Mouse (Mus musculus): ENCODE measurements at regions not wholly inside any gene's neighbourhood (a gene's known extent, or its start where the extent isn't known, plus 50 kb on each side); places are given as distances from the start of the nearest gene placed in this dataset.

DNA sequence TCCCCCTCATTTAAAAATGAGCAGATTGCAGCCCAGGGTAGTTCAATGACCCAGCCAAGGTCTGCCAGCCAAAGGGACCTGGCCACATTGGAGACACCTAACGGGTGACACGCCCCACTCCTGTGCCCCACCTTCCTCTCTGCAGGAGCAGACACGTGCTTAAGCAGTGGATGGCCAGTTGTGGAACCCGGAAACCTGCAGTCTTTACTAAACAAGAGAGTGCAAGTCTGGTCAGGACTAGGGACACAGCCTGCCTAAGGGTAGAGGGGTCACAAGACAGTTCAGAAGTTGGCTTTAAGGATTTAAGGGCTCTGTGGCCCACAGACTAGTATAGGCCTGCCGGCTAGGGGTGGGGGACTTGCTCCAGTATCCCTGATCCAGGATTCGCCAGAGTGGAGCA lies 179.2 kb upstream of the Gm4791 start:
- no peak for DNase-seq

DNA sequence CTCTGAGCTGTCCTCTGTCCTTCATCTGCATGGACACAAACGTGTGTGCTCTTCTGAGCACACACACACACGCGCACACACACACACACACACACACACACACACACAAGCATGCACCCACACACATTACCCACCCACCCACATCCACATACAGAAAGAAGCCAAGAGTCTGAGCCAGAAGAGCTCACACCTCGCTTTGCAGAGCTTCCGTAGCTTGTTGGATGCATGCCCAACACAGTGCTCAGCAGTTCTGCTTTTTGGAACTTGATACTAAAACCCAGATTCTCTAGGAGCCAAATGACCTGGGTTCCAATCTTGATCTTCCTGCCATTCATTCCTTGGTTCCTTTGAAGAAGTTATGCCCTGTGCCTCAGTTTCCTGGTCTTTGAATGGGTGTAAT lies 182.4 kb upstream of the Gm4791 start:
- no peak for DNase-seq

DNA sequence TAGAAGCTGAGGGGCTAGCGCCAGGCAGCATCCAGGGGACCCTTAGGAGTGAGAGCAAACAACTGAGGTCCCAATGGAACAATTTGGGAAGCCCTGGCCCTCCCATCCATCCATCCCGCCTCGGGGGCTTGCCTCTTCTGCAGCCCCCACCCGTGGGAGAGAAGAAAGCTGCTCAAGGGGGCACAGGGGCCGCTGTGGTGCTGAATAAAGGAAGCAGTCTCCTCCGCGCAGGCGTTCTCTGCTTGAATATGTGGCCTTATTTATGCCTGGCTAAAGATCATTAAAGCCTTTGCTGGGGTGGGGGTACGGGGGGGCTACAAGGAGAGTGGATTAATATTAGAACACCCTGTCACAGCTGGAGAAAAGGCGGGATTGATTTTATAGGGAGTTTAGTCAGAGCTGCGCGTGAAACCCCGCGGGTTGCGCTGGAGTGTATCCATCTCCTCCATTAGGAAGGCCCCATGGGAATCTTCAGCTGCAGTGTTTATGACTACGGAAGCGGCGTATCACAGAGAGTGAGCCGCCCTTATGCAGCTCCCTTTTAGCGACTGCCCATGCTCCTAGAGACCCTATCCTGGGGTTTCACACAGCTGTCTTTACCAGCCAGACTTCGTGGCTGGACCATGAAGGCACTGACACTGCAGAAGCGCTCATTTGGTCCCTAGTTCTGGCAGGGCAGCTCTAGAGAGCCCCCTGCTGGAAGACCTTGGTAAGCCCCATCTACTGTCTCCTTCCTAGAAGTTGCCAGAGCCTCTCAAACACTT lies 183.9 kb upstream of the Gm4791 start:
- DNase-seq, result peak; percentile 53 to 68

DNA sequence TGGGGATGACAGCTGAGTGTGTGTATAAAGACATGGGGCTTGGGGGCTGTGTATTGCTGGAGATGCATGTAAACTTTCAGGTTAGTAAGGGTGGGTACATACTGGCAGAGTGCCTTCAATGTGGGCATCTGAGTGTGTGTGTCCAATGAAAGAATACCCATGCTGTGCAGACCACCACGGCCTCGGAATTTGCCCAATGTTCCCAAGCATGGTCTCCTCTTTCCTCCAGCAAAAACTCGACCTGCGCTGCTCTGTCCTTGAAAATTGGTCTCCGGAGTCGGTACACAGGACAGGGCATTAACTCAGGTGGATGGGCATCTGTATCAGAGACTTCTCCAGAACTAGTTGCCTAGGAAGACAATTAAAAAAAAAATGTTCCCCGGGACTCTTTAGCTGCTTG lies 188.3 kb upstream of the Gm4791 start:
- no peak for DNase-seq

DNA sequence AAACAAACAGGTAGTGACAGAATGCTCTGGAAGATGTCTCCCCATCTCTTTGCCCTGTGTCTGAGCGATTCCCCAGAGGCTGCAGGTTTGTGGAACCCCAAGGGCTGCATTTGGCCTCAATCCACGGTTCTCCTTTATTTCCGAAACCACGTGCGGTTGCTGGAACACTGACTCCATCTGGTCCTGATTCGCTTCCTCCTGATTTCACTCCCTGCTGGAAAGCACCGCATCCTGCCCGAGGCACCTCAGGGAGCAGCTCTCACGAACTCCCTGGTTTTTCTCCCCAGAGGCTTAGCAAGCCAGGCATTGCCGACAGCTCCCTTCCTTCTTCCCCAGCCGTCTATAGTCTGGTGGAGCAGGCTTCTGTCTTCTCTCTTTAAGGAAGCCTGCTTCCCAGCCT lies 203.1 kb upstream of the Gm4791 start:
- DNase-seq, result no peak

DNA sequence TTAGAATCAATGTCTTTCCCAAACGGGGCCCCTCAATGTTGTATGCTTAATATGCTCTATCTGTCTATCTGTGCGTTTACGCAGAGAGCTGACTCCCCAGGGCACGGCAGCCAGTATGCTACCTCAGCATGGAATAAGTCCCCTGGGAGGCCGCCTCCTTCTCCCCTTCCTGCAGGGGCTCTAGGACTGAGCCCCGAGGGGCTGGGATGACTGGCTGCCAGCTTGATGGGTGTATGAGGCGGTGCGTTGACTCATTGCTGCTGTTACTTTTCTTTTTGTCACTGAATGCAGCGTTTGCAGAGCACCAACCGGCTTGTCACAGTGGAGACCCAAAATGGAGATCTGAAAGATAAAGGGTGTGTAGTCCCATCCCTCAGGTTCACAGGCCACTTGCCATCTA lies 209.5 kb upstream of the Gm4791 start:
- DNase-seq, result no peak

DNA sequence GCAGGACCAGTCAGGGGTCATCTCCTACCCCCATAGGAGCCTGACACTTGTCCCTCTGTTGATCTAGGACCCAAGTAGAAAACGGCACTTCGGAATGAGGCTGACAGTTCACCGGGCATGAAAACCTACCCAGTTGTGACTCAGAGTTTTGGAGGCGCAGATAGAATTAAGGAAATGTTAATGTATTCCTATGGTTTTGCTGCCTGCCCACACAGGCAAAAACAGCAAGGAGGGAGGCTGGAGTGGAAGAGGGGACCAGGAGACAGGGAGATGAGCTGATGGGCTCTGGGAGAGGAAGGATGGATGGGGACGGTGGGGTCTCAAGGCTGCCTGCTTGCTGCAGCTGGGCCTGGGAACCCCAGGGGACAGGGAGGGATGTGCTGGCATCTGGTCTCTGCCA lies 210.1 kb upstream of the Gm4791 start:
- no peak for DNase-seq

DNA sequence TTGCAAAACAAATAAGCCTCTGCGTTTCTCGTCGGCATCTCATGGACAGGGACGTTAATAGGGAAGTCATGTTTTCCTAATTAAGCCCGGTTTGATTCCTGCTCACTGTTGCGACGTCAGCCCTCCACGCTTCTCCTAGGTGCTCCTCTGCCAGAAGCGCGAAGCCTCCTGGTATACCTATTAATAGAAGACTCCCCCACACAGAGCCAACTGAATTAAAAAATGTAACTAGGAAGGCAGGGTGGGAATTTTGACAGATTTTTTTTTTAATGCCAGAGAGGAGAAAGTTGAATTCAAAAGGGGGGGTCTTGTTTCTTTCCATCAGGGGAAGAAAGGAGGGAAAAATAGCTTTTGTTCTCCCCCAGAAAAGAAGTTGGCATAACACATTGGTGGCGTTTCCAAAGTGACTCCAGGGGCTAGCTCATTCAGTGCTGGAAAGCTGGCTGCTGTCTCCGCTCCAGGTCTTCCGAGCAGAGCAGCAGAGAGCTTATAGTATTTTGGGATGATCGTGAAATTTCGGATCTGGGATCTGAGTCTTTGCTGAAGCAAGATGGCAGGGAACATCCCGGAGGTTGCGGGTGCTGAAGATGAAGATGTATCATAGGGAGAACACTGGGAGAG lies 214.1 kb upstream of the Gm4791 start:
- DNase-seq, result no peak

DNA sequence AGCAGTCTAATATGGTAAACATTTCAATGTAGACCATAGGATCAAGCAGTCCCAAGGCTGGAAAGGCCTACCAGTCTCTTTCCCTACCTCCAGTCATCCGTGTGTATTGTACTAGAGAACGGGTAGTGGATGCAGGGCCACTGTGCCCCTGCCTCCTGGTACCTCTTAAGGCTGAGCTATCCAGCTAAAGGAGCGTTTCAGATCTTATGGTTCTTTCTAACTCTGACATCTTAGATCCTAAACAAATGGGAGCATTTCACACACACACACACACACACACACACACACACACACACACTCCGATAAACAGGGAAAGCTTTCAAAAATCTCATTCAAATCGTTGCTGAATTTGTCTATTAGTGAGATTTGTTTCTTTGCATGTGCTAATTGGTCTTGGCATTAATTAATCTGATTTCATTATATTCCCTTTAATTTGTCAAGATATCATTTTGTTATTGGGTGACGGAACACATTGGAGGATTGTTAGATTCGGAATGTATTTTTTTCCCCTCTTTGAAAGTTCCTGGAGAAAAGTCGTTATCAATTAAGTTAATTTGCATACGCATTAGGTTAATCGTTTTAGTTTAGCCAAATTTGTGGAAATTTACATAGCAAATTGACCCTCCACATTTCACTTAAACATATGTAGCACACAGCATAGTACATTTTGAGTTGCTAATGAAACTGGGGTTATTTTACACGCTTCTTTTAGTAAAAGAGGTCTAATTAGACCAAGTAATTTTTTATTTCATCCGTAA lies 214.8 kb upstream of the Gm4791 start:
- DNase-seq, result no peak

DNA sequence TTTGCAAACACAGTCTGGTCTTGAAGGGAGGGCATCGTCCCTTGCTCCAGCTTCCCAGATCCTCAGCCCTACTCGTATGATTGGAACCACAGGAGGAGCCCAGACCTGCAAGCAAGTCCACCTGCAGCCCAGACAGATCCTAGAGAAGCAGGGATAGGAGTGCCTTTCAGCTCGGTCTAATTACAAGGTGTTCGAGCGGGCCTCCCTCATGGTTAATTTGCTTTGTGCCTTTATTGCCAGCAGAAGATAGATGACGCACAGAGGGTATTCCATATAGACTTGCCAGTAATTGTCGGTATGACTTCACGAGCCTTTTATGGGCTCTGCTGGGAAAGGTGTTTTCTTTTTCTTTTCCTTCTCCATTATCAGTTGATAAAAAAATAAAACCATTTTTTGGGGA lies 216.9 kb upstream of the Gm4791 start:
- no peak for DNase-seq

DNA sequence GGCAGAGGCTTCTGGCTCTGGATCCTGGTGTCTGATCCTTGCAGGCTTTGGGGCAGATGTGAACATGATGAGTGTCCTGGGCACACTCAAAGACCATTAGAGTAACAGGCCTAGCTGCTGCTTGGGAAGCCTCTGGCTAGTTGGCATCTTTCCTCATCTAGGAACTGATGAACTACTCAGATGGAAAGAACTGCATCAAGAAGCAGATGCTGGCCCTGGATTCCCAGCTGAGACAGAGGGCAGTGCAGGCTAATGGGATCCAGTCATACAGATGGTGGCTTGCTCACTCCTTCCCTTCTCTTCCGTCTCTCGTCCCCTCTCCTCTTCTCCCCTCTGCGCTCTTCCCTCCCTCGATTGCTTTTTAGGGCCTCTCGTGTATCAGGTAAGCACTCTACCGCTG lies 219.8 kb upstream of the Gm4791 start:
- no peak for DNase-seq

DNA sequence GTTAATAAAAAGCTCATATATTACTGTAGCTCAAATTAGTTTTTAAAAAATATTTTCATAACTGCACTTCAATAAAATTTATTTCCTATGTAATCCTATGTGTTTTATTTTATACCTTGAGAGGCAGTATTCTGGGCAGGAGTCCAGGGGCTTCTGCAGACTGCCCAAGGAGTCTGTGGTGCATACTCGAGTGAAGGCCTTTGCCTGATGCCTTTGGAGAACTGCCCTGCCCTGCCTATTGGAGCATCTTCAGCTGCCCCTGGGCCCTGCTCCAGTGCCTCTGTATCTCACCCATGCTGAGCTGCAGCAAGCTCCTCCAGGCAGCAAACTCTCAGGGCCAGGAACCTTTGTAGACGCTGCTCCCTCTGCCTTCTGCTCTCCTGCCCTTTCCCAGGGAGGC lies 223.7 kb upstream of the Gm4791 start:
- DNase-seq, result no peak

DNA sequence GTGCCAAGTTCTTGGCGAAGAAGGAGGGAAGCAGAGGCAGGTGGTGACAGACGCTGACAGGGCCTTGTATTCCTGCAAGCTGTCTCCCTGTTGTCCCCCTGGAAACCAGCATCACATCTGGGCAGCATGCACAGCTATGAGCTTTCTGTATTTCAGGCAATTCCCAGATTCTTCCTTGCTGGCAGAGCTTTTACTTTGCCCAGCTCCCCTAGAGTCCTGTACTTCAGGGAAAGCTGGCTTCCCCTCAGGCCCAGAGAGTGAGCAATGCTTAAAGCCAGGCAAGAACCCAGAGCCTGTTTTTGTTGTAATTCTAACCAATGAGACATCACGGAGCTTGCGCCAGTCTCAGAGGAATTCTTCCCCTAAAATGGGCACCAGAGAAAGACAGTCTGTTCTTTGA lies 238.3 kb upstream of the Gm4791 start:
- DNase-seq, result no peak

DNA sequence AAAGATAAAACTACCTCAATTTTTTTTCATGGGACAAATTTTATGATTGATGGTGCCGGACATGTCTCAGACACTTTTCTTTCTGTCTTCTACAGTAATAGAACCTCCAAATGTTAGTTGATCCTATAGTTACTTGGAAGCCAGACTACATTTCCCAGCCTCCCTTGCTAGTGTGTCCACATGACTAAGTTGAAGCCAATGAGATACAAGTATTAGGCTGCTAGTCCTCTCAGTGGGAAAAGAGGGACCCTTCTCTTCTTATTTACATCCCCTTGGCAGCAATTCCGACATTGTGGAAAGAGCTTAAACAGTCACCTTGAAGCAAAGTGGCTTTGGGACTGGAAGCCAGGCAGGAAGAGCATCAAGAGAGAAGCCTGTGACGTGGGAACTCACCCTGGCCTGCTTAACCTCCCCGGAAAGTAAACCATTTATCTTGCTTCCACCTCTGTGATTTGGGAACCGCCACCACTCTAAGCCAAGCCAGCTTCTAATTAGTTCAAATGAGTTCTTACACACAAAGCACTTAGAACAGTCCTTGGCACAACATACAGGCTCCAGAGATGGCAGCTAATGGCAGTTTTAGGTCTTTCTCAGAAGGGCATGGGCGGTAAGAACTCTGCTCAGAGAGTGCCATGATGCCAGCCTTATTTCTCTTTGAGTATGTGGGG lies 241.4 kb upstream of the Gm4791 start:
- no peak for DNase-seq

DNA sequence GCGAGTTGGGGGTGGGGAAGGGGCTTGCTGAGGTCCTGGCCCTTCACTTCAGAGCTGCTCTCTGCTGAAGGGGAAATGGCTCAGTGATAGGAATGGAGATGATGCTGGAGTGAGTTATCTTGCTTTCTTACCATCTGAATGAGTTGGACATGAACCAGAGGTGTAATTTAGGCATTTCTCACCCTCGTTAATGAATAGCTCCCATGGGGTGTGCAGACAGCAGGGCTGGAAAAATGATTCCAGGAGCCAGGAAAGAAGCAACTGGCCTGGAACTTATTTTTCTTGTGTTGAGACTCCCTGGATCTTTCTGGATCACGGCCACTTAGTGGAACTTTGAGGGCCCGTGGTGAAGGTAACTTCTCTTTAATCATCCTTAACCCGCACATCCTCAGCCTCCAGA lies 246.6 kb upstream of the Gm4791 start:
- DNase-seq, result no peak

DNA sequence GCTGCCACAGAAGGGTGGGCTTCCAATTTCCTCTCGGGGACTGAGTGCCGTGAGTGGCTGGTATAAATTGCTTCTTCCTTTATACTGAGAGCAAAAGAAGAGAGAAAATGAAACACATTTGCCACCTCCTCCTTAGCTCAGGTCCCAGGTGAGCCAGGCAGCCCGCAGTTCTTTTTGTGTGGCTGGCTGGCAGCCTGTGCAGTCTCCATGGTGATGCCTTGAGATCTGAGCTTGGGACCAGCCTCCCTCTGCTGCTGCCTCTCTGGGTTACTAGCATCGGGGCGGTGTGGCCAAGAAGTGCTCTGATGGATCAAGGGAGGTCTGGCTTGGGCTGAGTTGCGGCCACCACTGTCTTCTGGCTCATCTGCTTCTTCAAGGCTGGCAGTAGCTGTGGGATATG lies 249.1 kb upstream of the Gm4791 start:
- DNase-seq, result no peak

DNA sequence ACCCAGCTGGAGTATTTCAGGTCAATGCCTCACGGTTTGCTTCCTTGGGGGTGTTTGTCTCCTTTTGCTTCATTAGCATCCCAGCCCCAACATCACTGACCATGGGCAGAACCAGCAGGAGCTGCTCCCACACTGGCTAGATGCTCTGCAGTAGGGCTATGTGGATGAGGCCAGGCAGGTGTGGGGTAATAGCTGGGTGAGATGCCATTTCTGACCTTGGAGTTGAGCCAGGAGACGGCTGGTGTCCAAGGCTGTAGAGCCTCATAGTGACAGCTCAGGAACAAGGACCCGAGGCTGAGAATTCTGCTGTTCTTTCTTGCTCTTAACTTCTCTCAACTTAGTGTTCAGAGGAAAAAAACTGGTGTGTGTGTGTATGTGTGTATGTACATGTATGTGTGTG lies 252.3 kb upstream of the Gm4791 start:
- no peak for DNase-seq

DNA sequence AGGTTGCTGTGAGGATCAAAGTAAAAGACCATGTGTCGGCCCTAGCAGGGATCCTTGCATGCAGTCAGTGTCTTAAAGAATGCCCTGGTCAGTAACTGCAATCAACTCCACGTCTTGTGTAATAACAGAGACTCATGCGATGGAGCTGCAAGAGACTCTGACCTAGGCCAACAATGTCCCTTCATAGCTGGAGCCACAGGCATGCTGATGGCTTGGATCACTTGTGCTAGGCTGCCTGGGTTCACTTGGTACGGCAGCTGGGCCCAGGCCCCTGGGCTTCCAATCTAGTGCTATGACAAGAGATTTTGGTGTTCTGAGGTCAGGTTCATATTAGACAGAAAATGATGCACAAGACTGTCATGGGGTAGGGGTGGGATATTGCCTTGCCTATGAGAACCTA lies 258.0 kb upstream of the Gm4791 start:
- no peak for DNase-seq

DNA sequence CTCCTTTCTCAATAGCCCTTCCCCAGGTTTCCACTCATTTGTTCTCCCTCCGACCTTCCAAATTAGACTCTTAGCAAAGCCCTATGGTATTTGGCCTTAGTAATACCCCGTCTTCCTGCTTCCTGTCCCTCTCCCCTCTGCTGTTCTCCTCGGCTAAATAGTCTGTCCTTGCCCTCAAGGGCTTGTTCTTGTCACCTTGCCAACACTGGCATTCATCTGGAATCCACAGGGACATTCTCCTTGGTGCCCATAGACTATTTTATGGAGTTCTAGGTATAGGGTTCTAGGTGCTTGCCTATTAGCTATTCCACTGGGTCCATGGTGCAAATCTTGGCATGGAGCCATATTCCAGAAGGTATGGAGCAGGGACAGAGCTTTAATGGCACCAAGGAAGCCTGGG lies 259.2 kb upstream of the Gm4791 start:
- DNase-seq, result no peak

DNA sequence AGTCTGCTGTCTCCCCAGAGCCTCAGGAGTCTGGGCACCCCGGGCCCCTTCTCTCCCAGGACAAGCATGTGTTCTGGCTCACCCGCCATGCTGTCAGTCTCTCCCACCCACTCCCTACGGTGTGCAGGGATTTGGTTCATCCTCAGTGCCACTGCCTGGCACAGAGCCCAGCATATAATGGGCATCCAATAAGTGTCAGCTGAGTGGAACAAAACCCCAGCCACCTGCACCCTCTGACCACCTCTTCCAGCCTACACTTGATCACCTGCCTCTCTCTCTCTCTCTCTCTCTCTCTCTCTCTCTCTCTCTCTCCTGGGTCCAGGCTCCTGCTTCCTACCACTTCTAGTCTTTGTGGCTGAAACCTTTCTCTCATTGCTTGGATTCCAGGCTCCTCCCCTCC lies 259.9 kb upstream of the Gm4791 start:
- no peak for DNase-seq

DNA sequence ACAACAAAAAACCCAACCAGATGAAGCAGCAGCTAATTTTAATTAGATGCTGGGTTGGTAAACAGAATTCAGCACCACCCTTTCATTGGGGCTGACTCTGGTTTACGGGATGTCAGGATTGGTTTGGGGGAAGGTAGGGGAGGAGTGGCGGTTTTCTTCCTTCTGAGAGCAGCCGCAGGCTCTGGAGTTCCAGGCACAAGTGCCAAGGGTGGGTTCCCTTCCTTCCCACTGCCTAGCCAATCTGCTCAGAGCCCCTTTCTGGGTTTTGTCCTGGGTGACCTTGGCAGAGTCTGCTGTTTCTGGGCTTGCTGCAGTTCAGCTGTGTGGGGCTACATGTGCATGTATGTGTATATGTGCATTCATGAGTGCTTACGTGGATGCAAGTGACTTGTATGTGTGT lies 260.5 kb upstream of the Gm4791 start:
- no peak for DNase-seq

DNA sequence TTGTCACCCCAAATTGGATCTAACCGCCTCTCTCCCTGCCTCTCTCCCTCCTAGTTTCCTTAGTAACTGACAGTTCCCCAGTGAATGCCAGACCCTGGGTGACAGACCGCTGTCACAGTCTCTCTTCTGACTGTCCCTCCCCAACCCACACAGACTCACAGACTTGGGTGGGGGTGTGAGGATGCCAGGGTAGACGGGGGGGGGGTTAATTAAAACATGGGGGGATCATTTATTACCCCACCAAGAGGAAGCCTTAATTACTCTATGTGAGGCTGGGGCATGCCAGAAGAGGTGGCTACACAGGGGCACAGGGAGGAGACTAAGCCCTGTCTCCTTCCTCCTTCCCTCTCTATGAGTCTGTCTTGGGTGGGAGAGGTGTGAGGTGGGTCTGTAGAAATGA lies 261.1 kb upstream of the Gm4791 start:
- no peak for DNase-seq

DNA sequence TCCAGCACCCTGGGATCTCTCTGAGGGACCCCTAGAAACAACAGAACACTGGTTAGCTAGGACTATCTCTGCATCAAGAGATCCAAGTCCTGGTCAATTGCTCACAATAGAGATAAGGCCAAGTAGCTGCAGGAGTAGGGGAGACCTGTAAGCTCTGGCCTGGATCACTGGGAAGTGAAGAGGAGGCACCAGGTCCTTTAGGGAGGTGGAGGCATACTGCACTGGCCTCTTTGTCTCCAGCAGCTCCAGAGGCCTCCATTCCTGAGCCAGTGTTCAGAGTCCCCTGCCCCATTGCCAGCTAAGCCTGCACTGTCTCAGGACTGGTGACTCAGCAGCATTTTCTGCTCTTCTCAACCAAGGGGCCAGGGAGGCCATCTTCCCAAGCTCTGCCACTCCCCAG lies 262.3 kb upstream of the Gm4791 start:
- DNase-seq, result no peak

DNA sequence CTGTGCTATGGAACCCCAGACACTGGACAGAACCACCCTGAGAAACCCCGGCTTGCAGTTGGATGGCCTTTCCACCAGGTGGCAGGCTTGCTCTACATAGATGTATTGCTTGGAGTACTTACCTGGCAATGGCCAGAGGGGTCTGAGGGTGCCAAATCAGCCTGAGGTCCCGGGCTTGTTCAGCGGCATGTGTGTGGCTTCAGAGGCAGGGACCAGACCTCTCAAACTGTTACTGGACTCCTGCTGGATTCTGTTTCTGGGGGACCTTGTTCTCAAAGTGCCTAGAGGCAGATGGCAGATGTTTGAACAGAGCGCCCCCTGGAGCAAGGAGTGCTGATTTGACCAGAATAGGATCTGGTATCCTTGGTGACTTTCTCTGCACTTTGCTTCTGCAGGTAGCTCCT lies 262.9 kb upstream of the Gm4791 start:
- peak; percentile 76 to 83 for DNase-seq
